Mouse (Mus musculus): ENCODE results near the gene Pla2g7.

Gene Pla2g7

DNA sequence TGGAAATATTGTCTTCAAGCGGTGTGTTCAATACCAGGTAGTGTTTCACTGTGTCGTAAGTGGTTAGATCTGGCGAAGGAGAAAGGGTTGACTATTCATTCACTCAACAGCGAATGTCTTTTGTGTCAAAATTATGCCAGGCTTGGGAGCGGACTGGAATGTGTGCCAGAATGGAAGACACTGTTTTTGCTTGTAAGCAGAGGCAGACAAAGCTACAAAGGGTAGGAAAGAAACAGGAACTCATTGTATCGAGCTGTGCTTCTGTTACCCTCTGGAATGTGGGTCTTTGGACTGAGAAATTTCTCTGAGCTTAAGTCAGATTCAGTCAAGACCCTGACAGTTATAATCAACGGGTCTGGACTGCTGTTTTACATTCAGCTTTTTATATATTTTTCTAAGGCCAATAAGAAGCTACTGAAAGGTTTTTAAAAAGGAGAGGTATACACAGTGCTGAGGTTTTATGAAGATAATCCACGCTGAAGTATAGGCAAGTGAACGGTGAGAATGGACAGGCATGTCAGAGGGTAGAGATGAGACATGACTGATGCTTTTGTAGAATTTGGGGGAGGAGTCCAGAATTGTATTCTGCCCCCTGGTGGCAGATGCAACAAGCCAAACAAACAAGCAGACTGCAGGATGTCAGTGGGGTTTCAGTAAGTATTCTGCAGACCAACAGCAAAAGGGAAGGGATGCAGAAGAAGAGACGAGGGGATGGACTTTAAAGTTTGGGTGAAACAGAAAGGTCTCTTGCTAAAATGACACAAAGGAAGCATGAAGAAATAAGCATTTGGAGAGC, 81.9 kb downstream of the Pla2g7 start:
- DNase-seq = no peak

DNA sequence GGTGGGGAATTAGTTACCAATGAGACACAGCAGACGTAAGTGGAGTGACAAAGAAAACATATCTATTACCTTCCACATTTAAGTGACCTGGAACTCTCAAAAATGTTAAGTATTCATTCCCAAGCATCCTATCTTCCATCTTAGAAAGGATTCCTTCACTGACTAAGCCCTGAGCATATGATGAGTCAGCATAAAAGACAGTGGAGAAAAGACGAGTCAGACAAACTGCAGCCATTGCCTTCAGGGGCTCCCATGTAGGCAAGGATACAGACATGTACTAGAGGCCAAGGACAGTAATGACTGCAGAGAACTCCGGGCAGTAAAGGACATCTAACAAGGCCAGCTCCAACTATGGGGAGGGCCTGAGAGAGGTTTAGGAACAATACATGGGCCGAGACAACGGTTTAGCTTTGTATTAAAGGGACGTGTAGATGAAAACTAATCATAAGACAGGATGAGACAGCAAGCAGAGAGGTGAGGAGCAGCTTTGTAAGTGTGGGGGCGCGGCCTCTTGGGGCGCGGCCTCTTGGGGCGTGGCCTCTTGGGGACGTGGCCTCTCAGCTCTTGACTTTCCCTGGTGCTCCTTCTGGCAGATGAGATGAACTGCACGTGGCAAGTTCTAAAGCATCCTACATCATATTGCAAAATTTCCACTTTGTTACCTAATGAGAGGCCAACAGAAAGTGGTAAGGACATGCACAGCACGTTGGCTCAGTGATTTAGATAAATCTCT, 83.6 kb downstream of the Pla2g7 start:
- no peak for DNase-seq

Data from kidney, postnatal 14 days (tissue).